Mouse (Mus musculus): Measurements from ENCODE around the gene Rusc2. TPM values are rescaled to one million over a fixed set of nuclear protein-coding genes. Genes with fewer than 3 reads are reported as not detected.

Gene Rusc2
- polyA plus RNA-seq, 1 experiment from 2014 or later: 14.7 TPM

DNA sequence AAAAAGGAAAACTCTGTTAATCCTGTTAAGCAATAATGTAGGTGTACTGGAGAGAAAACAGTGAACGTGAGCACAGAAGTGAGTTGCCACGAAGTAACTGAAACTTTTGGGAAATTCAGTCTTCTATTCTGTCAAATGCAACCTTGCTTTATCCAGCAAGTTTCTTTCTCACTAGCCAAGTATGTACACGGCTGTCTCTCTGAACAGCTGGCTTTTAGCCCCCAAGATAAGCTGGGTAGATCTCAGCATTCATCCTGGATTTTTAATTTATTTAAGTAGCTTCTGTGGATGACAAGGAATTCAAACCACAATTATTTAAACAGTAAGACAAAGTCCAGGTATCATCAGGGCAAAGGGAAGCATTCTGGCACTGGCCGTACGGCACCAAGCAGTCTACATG, 14.5 kb upstream of the Rusc2 start:
- no peak for ATAC-seq (replicated peaks; ENCODE audit: insufficient number of reproducible peaks, insufficient read depth, low FRiP score, low read depth)
- H3K27ac ChIP-seq: no peak overlapping the region
- peaks cover 9% of the 10 kb centered on the region; the same call in 1 of the 2 replicates for H3K27me3 ChIP-seq
- H3K4me2 ChIP-seq: no peak overlapping the region
- H3K9me3 ChIP-seq (replicated peaks): no peaks in the 10 kb centered on the region
- no peaks in the 10 kb centered on the region for H3K36me3 ChIP-seq
- 71% methylated on average over 5 of the region's 5 CpGs for WGBS
- no peak overlapping the region for H3K9ac ChIP-seq
- H3K4me3 ChIP-seq: no peak overlapping the region
- H3K4me1 ChIP-seq (replicated peaks): no peaks in the 10 kb centered on the region

DNA sequence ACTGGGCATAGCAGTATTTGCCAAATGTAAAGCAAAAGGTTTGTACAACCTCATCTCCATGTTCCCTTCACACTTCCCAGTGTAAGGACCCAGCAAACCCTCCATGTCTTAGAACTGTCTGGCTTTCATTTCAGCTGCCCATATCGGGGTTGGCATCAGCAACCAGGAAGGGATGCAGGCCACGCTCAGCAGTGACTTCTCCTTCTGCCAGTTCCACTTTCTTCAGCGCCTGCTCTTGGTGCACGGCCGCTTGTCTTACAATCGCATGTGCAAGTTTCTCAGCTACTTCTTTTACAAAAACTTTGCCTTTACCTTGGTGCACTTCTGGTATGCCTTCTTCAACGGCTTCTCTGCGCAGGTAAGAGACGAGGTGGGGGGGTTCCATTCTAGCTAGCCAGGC, 14.0 kb upstream of the Rusc2 start:
- H3K4me1 ChIP-seq (replicated peaks): no peaks in the 10 kb centered on the region
- 82% methylated on average over 9 of the region's 9 CpGs for WGBS
- no peak overlapping the region for H3K4me2 ChIP-seq
- H3K27ac ChIP-seq: no peak overlapping the region
- H3K27me3 ChIP-seq: peaks cover 9% of the 10 kb centered on the region; the same call in 1 of the 2 replicates
- no peak overlapping the region for H3K4me3 ChIP-seq
- ATAC-seq (replicated peaks; ENCODE audit: insufficient number of reproducible peaks, insufficient read depth, low FRiP score, low read depth): no peak
- no peaks in the 10 kb centered on the region for H3K9me3 ChIP-seq (replicated peaks)
- H3K36me3 ChIP-seq: no peaks in the 10 kb centered on the region
- no peak overlapping the region for H3K9ac ChIP-seq

DNA sequence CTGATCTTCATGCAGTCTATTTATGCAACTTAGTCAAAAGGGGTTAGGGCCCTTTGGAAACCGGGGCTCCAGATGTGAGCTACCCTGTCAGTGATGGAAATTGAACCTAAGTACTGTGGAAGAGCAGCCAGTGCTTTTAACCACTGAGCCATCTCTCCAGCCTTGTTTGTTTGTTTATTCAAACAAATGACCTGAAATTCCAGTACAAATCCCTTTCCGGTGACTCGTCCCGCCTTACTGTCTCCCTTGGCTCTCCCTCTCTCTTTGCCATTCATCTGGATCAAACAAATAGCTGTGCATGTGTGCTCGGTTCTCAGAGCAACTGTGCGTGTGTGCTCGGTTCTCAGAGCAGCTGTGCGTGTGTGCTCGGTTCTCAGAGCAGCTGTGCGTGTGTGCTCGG, 10.4 kb upstream of the Rusc2 start:
- H3K27ac ChIP-seq: no peak overlapping the region
- H3K4me2 ChIP-seq: no peak overlapping the region
- H3K4me3 ChIP-seq: no peak overlapping the region
- H3K27me3 ChIP-seq: peaks cover 9% of the 10 kb centered on the region; the same call in 1 of the 2 replicates
- no peak overlapping the region for H3K9ac ChIP-seq
- H3K4me1 ChIP-seq (replicated peaks): no peaks in the 10 kb centered on the region
- H3K36me3 ChIP-seq: no peaks in the 10 kb centered on the region
- H3K9me3 ChIP-seq (replicated peaks): no peaks in the 10 kb centered on the region
- no peak for ATAC-seq (replicated peaks; ENCODE audit: insufficient number of reproducible peaks, insufficient read depth, low FRiP score, low read depth)
- 72% methylated on average over 10 of the region's 11 CpGs for WGBS

DNA sequence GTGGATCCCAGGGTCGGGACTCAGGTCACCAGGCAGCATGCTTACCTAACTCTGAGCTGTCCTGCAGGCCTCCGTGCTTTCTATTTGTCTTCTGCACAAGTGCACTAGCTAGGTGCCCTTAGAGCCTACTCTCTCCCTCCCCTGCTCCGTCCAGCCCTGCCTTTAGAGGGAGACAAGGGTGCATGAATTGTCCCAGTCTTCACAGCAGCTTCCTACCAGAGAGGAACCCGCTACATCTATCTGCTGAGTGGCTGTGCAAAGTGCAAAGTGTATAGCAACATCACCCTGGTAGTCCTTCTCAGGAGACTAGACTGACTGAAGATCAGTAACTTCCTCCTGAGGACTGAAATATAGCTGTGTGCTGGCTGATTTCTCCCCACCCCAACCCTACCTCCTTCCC, 9.6 kb upstream of the Rusc2 start:
- no peak overlapping the region for H3K9ac ChIP-seq
- no peak overlapping the region for H3K4me2 ChIP-seq
- H3K9me3 ChIP-seq (replicated peaks): no peaks in the 10 kb centered on the region
- no peaks in the 10 kb centered on the region for H3K4me1 ChIP-seq (replicated peaks)
- H3K27me3 ChIP-seq: peaks cover 9% of the 10 kb centered on the region; the same call in 1 of the 2 replicates
- no peak overlapping the region for H3K27ac ChIP-seq
- no peak overlapping the region for H3K4me3 ChIP-seq
- 57% methylated on average over 4 of the region's 4 CpGs for WGBS
- H3K36me3 ChIP-seq: no peaks in the 10 kb centered on the region
- no peak for ATAC-seq (replicated peaks; ENCODE audit: insufficient number of reproducible peaks, insufficient read depth, low FRiP score, low read depth)

DNA sequence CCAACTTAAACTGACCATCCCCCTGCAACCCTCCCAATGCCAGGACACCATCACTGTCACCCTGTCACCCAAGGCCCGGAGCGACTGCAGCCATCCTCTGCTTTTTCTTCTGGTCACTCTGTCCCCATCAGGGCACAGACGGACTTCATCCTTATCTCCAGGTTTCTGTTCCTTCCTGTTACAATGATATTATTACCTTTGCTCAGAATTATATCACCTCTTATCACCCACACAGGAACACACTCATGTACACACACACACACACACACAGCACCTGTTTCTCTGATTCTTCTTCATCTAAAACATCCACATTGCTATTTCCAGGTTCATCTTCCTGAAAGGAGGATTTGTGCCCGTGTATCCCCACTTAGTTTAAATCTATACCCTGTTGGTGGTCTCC, 7.5 kb upstream of the Rusc2 start:
- Histone ChIP-seq H3K27me3 (peaks cover 5% of the 10 kb centered on the region; the same call in 1 of the 2 replicates), H3K4me1 (replicated peaks) (no peaks in the 10 kb centered on the region), H3K9me3 (replicated peaks) (no peaks in the 10 kb centered on the region), H3K4me2 (no peak overlapping the region), H3K36me3 (no peaks in the 10 kb centered on the region), H3K4me3 (no peak overlapping the region), H3K27ac (no peak overlapping the region), H3K9ac (no peak overlapping the region)
- WGBS: 62% methylated on average over 4 of the region's 4 CpGs
- ATAC-seq (replicated peaks; ENCODE audit: insufficient number of reproducible peaks, insufficient read depth, low FRiP score, low read depth): no peak

DNA sequence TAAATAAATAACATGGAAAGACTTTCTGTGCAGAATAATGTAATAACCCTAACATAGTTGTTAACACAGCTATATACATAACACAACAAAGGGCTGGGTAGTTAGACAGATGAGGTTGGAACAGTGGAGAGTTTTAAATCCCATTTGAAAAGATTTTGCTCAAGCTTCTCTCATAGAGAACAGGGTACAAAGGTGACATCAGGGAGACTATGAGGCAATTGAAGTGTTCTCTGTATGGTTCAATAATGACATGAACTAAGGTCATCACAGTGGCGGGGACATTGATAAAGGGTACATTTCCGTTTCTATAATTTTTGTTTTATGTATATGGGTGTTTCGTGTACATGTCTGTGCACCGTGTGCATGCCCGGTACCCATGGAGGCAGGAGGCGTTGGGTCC, 2.2 kb upstream of the Rusc2 start:
- Histone ChIP-seq H3K27ac (no peak overlapping the region), H3K9ac (no peak overlapping the region), H3K4me3 (no peak overlapping the region), H3K9me3 (replicated peaks) (no peaks in the 10 kb centered on the region), H3K4me2 (no peak overlapping the region), H3K36me3 (0 out of 2 replicates have a peak, but pooled peaks cover 1% of the 10 kb centered on the region), H3K27me3 (no peaks in the 10 kb centered on the region), H3K4me1 (replicated peaks) (peaks cover 20% of the 10 kb centered on the region)
- ATAC-seq (replicated peaks; ENCODE audit: insufficient number of reproducible peaks, insufficient read depth, low FRiP score, low read depth): no peak
- WGBS: 90% methylated on average over 6 of the region's 6 CpGs

DNA sequence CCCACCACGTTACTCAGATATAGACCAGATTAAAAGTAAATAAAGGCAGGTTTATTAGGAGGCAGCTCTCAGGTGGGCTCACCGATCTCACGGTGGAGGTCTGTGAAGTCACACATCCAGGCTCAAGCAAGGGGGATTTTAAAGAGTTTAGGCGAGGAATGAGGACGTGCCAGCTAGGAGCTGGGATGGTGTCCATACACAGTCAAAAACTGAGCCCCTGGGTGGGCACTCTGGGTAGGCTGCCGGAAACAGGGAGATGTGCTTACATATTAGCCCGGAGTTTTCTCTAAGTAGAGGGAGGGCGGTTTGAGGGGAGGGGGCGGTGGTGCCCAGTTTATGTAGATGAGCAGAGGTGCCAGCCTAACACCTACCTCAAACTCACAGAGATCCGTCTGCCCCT, 828 bp upstream of the Rusc2 start:
- H3K36me3 ChIP-seq: 0 out of 2 replicates have a peak, but pooled peaks cover 3% of the 10 kb centered on the region
- WGBS: 54% methylated on average over 10 of the region's 10 CpGs
- H3K4me1 ChIP-seq (replicated peaks): peaks cover 20% of the 10 kb centered on the region
- H3K4me3 ChIP-seq: peak overlapping the region; percentile 93
- H3K9ac ChIP-seq: peak overlapping the region; percentile 93
- no peaks in the 10 kb centered on the region for H3K27me3 ChIP-seq
- no peak overlapping the region; the same call in 1 of the 2 replicates for H3K27ac ChIP-seq
- H3K4me2 ChIP-seq: peak overlapping the region; percentile 82
- no peaks in the 10 kb centered on the region for H3K9me3 ChIP-seq (replicated peaks)
- no peak for ATAC-seq (replicated peaks; ENCODE audit: insufficient number of reproducible peaks, insufficient read depth, low FRiP score, low read depth)

DNA sequence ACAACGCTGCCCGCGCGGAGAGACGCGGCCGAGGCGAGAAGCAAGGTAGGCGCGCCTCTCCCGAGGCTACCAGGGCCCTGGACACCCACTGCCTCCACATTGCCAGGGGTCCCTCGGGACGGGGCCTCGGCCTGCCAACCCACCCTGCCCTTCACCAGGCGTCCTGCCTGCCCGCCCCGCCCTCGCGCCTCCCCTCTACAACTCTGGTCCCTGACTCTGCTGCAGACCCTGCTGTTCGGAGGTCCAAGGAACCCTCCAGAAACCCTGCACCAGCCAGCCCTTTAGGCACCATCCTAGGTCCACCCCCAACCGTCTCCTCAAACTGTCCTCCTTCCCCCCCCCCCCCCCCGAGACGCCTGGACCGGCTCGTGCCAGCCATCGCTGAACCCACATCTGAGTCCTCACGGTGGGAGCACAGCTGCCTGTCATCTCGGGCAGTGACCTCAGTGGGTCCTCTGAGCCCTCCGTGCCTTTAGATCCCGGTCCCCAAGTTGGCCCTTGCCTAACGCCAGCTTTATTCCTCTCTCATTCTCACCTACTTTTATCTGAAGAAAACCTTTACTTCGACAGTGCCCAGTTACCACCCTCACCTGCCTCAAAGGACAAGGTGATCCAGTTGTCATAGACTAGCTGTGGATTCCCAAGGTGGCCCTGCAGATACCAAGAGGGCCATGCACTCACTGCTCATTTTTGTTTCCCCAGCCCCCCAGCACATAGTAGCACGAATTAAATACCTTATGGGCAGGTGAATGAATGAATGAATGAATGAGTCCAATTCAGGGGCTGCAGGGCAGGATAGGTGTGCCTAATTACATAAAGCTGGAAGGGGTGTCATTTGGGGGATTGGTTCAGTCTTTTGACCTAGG, 609 bp downstream of the Rusc2 start:
- peak overlapping the region; percentile 82 for H3K4me2 ChIP-seq
- H3K9me3 ChIP-seq (replicated peaks): no peaks in the 10 kb centered on the region
- WGBS: 4% methylated on average over 32 of the region's 33 CpGs
- peak overlapping the region; percentile 85 for H3K27ac ChIP-seq
- H3K27me3 ChIP-seq: no peaks in the 10 kb centered on the region
- ATAC-seq (replicated peaks; ENCODE audit: insufficient number of reproducible peaks, insufficient read depth, low FRiP score, low read depth): peak; percentile 70
- H3K36me3 ChIP-seq: 0 out of 2 replicates have a peak, but pooled peaks cover 3% of the 10 kb centered on the region
- H3K4me1 ChIP-seq (replicated peaks): peaks cover 20% of the 10 kb centered on the region
- peak overlapping the region; percentile 93 for H3K9ac ChIP-seq
- peak overlapping the region; percentile 93 for H3K4me3 ChIP-seq

DNA sequence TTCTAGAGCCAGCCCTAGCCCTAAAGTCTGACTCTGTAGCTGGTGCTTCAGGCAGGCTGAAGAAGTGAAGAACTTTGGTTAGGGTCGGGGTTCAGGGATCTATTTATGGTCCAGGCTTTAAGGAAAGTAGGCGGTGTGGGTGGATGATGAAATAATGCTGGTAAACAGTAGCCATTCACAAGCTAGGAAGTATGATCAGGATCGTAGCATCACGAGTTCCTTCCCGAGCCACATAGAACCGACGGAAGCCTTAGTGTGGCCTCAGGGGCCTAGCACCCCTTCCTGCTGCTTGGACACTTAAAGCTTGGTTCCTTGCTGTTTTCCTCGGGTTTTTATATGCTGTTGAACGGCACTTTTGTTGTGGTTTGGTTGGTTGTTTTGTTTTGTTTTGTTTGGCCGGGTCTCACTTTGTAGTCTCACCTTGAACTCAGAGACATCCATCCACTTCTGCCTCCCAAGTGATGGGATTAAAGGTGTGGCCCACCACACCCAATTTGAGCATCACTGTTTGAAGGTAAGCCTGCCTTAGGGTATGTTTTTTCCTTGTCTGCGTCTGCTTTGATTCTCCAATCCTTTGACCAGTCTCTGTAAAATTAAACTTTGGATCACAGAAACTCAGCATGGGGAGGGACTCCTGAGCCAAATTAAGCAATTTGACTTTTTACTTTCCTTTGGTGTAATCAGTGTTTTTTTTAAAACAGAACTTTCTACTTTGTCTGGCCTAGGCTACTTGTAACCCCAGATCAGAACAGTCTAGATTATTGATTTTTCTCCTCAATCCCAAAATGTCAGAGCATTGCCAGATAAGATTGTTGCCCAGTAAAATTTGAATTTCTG, 1.7 kb downstream of the Rusc2 start:
- Histone ChIP-seq H3K4me3 (peak overlapping the region; percentile 93), H3K4me1 (replicated peaks) (peaks cover 20% of the 10 kb centered on the region), H3K27ac (peak overlapping the region; percentile 51; the same call in 1 of the 2 replicates), H3K4me2 (peak overlapping the region; percentile 82), H3K9me3 (replicated peaks) (no peaks in the 10 kb centered on the region), H3K9ac (peak overlapping the region; percentile 35; the same call in 1 of the 2 replicates), H3K36me3 (peaks cover 4% of the 10 kb centered on the region; the same call in 1 of the 2 replicates), H3K27me3 (no peaks in the 10 kb centered on the region)
- no peak for ATAC-seq (replicated peaks; ENCODE audit: insufficient number of reproducible peaks, insufficient read depth, low FRiP score, low read depth)
- 62% methylated on average over 11 of the region's 11 CpGs for WGBS

DNA sequence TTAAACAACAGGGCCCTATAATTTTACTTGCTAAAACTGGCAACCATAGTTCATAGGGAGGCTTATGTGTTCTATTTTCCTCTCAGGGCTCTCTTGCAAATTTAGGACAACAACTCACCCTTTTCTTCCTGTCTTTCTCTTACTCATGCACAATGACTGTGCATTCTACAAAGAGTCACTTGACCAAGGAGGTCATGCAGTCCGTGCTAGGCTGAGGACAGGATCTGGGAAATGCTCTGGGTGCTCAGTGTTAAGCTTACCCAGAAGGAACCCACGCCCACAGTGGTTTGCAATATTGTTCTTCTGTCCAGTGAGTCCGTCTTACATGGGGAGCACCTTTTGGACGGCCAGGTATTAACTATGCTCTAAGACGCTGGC, 2.3 kb downstream of the Rusc2 start:
- Histone ChIP-seq H3K36me3 (peaks cover 6% of the 10 kb centered on the region; the same call in 1 of the 2 replicates), H3K4me2 (no peak overlapping the region), H3K9ac (no peak overlapping the region), H3K4me3 (no peak overlapping the region), H3K9me3 (replicated peaks) (no peaks in the 10 kb centered on the region), H3K27ac (0 out of 2 replicates have a peak overlapping the region, but pooled peaks have one; percentile 4), H3K4me1 (replicated peaks) (peaks cover 21% of the 10 kb centered on the region), H3K27me3 (no peaks in the 10 kb centered on the region)
- ATAC-seq (replicated peaks; ENCODE audit: insufficient number of reproducible peaks, insufficient read depth, low FRiP score, low read depth): no peak
- 81% methylated on average over 5 of the region's 5 CpGs for WGBS

DNA sequence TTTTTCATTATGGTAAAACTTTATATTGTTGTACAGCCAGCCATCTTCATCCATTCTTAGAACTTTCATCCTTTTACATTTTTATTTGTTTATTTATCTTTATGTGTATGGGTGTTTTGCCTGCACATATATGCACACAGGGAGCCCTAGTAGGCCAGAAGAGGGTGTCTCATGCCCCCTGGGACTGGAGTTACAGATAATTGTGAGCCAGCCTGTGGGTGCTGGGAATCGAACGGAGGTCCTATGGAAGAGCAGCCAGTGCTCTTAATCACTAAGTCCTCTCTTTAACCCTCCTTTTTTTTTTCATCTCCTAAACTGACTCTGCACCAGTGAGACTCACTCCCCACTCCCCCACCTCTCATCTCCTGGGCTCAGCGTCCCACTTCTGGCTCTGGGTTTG, 2.8 kb downstream of the Rusc2 start:
- Histone ChIP-seq H3K36me3 (peaks cover 6% of the 10 kb centered on the region; the same call in 1 of the 2 replicates), H3K4me3 (no peak overlapping the region), H3K9me3 (replicated peaks) (no peaks in the 10 kb centered on the region), H3K4me1 (replicated peaks) (peaks cover 25% of the 10 kb centered on the region), H3K9ac (no peak overlapping the region), H3K27ac (no peak overlapping the region), H3K4me2 (no peak overlapping the region), H3K27me3 (no peaks in the 10 kb centered on the region)
- 88% methylated on average over 3 of the region's 3 CpGs for WGBS
- no peak for ATAC-seq (replicated peaks; ENCODE audit: insufficient number of reproducible peaks, insufficient read depth, low FRiP score, low read depth)

Measured in heart, embryonic 15.5 days (tissue).